Mouse (Mus musculus) bone marrow, adult 2 months (tissue): ENCODE results near the gene 1600014C10Rik.

Experiments used
- CTCF ChIP-seq: fragments of 200-500 bp; IDR thresholded peaks from 2 replicates; pipeline ENCODE4 v1.5.1; 2011; ENCODE audit warnings: low read length, control low read depth; ENCODE audit not compliant: control insufficient read depth, insufficient read depth
- POLR2A ChIP-seq: fragments of 200-500 bp; IDR thresholded peaks from 2 replicates; pipeline ENCODE4 v1.6.1; 2011; ENCODE audit warnings: low read depth, mild to moderate bottlenecking, control low read depth, low read length, borderline replicate concordance; ENCODE audit not compliant: control insufficient read depth

DNA sequence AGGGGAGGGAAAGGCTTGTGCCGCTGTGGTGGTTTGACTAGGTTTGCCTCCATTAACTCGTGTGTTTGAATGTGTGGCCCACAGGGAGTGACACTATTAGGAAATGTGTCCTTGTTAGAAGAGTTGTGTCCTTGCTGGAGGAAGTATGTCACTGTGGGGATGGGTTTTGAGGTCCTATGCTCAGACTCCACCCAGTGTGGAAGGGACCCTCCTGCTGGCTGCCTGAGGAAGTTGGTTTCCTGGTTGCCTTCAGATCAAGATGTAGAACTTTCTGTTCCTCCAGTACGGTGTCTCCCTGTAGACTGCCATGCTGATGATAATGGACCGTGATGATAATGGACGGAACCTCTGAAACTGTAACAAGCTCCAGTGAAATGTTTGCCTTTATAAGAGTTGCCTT is 48.5 kb upstream of the 1600014C10Rik start:
- TF ChIP-seq CTCF (no peak), POLR2A (no peak)
